Mouse (Mus musculus): ENCODE measurements around the gene Il12rb1.
A peak's percentile ranks its signal among the peaks of the same experiment; 100 is the strongest.

Gene Il12rb1

GRCm38 (mm10) chr8:70827796-70828195 is 19.5 kb downstream of the Il12rb1 start:
- DNase-seq (ENCODE audit: low read depth, low spot score), result no peak

- DNase-seq (ENCODE audit: low read depth, low spot score), result no peak
Observed at GRCm38 (mm10) chr8:70831517-70831916, 23.3 kb downstream of the Il12rb1 start.

GRCm38 (mm10) chr8:70832371-70832770 is 24.1 kb downstream of the Il12rb1 start:
- DNase-seq (ENCODE audit: low read depth, low spot score), result no peak

- DNase-seq (ENCODE audit: low read depth, low spot score), result no peak
Observed at GRCm38 (mm10) chr8:70833018-70833482, 24.8 kb downstream of the Il12rb1 start.

- no peak for DNase-seq (ENCODE audit: low read depth, low spot score)
Observed at GRCm38 (mm10) chr8:70833520-70833919, 25.3 kb downstream of the Il12rb1 start.

- no peak for DNase-seq (ENCODE audit: low read depth, low spot score)
Observed at GRCm38 (mm10) chr8:70834071-70834470, 25.8 kb downstream of the Il12rb1 start.

- DNase-seq (ENCODE audit: low read depth, low spot score), result no peak
Observed at GRCm38 (mm10) chr8:70836666-70837065, 28.4 kb downstream of the Il12rb1 start.

- no peak for DNase-seq (ENCODE audit: low read depth, low spot score)
Observed at GRCm38 (mm10) chr8:70838654-70839407, 30.6 kb downstream of the Il12rb1 start.

- peak; percentile 100 for DNase-seq (ENCODE audit: low read depth, low spot score)
Observed at GRCm38 (mm10) chr8:70839408-70840351, 31.4 kb downstream of the Il12rb1 start, which contains the start of gene Arrdc2. Gene Arrdc2, minus strand, starts transcription at chr8:70839720.

GRCm38 (mm10) chr8:70840590-70840989 is 32.3 kb downstream of the Il12rb1 start:
- no peak for DNase-seq (ENCODE audit: low read depth, low spot score)

- peak; percentile 90 for DNase-seq (ENCODE audit: low read depth, low spot score)
Observed at GRCm38 (mm10) chr8:70841147-70842072, 33.2 kb downstream of the Il12rb1 start.

GRCm38 (mm10) chr8:70842484-70842883 is 34.2 kb downstream of the Il12rb1 start:
- DNase-seq (ENCODE audit: low read depth, low spot score), result no peak

GRCm38 (mm10) chr8:70843214-70843773 is 35.0 kb downstream of the Il12rb1 start:
- DNase-seq (ENCODE audit: low read depth, low spot score), result no peak

- DNase-seq (ENCODE audit: low read depth, low spot score), result no peak
Observed at GRCm38 (mm10) chr8:70843941-70844340, 35.7 kb downstream of the Il12rb1 start.

GRCm38 (mm10) chr8:70844523-70844922 is 36.3 kb downstream of the Il12rb1 start:
- DNase-seq (ENCODE audit: low read depth, low spot score), result peak; percentile 89

GRCm38 (mm10) chr8:70845108-70845507 is 36.9 kb downstream of the Il12rb1 start:
- DNase-seq (ENCODE audit: low read depth, low spot score), result no peak

GRCm38 (mm10) chr8:70846371-70847154 is 38.3 kb downstream of the Il12rb1 start:
- DNase-seq (ENCODE audit: low read depth, low spot score), result no peak

GRCm38 (mm10) chr8:70849333-70849990 is 41.2 kb downstream of the Il12rb1 start:
- DNase-seq (ENCODE audit: low read depth, low spot score), result no peak

GRCm38 (mm10) chr8:70850132-70850845 is 42.0 kb downstream of the Il12rb1 start:
- no peak for DNase-seq (ENCODE audit: low read depth, low spot score)
